Mouse (Mus musculus) ES-E14 (cell line): Measurements from ENCODE around the gene Ralb.

Source experiments
- CHD2 ChIP-seq: IDR thresholded peaks from 2 replicates; pipeline ENCODE4 v1.6.1; 2014; ENCODE audit warnings: mild to moderate bottlenecking, low read depth, low read length, inconsistent platforms
- MAFK ChIP-seq: IDR thresholded peaks from 2 replicates; pipeline ENCODE4 v1.6.1; 2014; ENCODE audit warnings: mild to moderate bottlenecking, low read depth, low read length, inconsistent platforms; ENCODE audit not compliant: insufficient read depth
- ZC3H11A ChIP-seq: IDR thresholded peaks from 2 replicates; pipeline ENCODE4 v1.6.1; 2012; ENCODE audit warnings: low read depth, mild to moderate bottlenecking, inconsistent platforms, low read length, borderline replicate concordance
- ZNF384 ChIP-seq: IDR thresholded peaks from 2 replicates; pipeline ENCODE4 v1.6.1; 2012; ENCODE audit warnings: low read depth, low read length, inconsistent platforms

DNA sequence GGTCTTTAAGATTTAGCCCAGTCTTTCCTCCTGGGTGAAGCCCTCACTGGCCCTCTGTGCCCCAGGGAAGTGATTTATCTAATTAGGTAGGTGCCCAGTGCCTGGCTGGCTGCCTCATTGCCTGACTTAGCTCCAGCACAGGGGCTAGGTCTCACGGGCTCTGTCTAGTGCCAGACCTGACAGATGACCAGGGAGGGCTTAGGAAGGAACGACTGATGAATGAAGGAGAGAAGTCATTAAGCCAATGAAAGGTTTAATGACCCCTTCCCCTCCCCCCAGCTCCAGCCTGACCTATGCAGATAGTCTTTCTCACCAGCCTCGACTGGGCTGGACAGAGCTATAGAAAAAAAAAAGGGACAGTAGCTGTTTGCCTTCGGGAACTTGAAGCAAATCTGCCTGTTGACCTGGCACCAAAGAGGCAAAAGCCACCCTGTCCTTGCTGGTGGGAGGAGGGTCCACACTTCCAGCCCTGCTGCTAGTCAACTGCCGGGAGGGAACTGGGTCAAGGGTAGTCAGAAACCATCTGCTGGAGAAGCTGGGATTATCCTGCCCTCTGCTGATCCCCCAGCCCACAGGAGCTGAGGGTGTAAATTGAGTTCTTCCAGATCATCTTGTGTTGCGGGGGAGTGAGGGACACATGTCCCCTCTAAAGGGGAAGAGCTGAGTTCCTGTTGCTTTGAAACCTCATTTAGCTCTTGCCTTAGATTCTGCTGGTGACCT lies 80.3 kb downstream of the Ralb start:
- no peak for TF ChIP-seq MAFK
- TF ChIP-seq ZNF384 = no peak
- TF ChIP-seq CHD2 = no peak
- no peak for TF ChIP-seq ZC3H11A
